In genomic region chr14:55581981-55582681, GRCm38 (mm10) we compare ENCODE assay signal across 13 mouse cellular contexts. TPM values are rescaled to one million over a fixed set of nuclear protein-coding genes. Genes with fewer than 3 reads are reported as not detected.
DNase-seq lines count a peak whose midpoint lies in the region; TF ChIP-seq lines count a peak whose summit lies in the region.
"Had no signal": no experiment of that assay in that cellular context is flagged by ENCODE, and none has a peak within 500 bp of the region (broad histone marks: within the 10 kb centered on the region; RNA-seq: fewer than 3 reads in every experiment).

No protein-coding gene starts in this region.

- H3K9me3 ChIP-seq in ES-Bruce4 (replicated peaks; ENCODE audit: control insufficient read depth, insufficient read depth, low read length, poor library complexity, severe bottlenecking), result no peaks in the 10 kb centered on the region
- H3K9me3 ChIP-seq: embryonic facial prominence, embryonic 15.5 days had no signal

- no peak for TF ChIP-seq EP300 in ES-Bruce4 (IDR thresholded peaks at IDR 0.05; ENCODE audit: insufficient read depth, low read depth, low read length)

- no peak for DNase-seq in kidney, adult 2 months
- no peak for DNase-seq in kidney, adult 8-10 months
- DNase-seq in A20 (ENCODE audit: low read depth, low spot score), result peak; percentile 47
- no peak for DNase-seq in liver, adult 2 months (ENCODE audit: extremely low read depth, low read depth, low spot score)
- no peak for DNase-seq in thymus, postnatal 10 days (ENCODE audit: low spot score in 2 of 2)
- DNase-seq in layer of hippocampus, adult 8-10 months (ENCODE audit: low spot score in 2 of 2), result no peak
- DNase-seq: cerebellum, adult 9-10 months; kidney, adult 11 months; thymus, adult 2 months had no signal

- TF ChIP-seq CTCF in kidney, adult 2 months (conservative IDR thresholded peaks at IDR 0.05; ENCODE audit: insufficient read depth, insufficient read length, low read depth, low read length), result peak; percentile 44
- TF ChIP-seq CTCF in ES-Bruce4 (IDR thresholded peaks at IDR 0.05; ENCODE audit: low read depth, low read length), result peak; percentile 54
- TF ChIP-seq CTCF in liver, adult 2 months (IDR thresholded peaks at IDR 0.05; ENCODE audit: low read depth, low read length), result peak; percentile 72

- no peak for TF ChIP-seq POLR2A in kidney, adult 2 months (IDR thresholded peaks at IDR 0.05; ENCODE audit: low read depth, low read length)
- TF ChIP-seq POLR2A in ES-Bruce4 (IDR thresholded peaks at IDR 0.05; ENCODE audit: insufficient read depth, low read length), result no peak
- TF ChIP-seq POLR2A in liver, adult 2 months (IDR thresholded peaks at IDR 0.05; ENCODE audit: extremely low read depth, insufficient read depth, low read length), result no peak

- H3K27me3 ChIP-seq in kidney, adult 2 months (replicated peaks; ENCODE audit: control insufficient read depth, insufficient read depth, low read length), result no peaks in the 10 kb centered on the region
- H3K27me3 ChIP-seq in ES-Bruce4 (ENCODE audit: control insufficient read depth, insufficient read depth, low read length, poor library complexity, severe bottlenecking), result no peaks in the 10 kb centered on the region
- no peaks in the 10 kb centered on the region for H3K27me3 ChIP-seq in liver, adult 2 months (ENCODE audit: control insufficient read depth, insufficient read depth, low read length)
- H3K27me3 ChIP-seq: embryonic facial prominence, embryonic 15.5 days had no signal

- H3K9ac ChIP-seq in ES-Bruce4 (ENCODE audit: low read depth, poor library complexity, severe bottlenecking), result no peak overlapping the region
- no peak overlapping the region for H3K9ac ChIP-seq in liver, adult 2 months (ENCODE audit: low read depth, low read length)
- H3K9ac ChIP-seq: embryonic facial prominence, embryonic 15.5 days had no signal

- no peaks in the 10 kb centered on the region for H3K36me3 ChIP-seq in kidney, adult 2 months (ENCODE audit: control insufficient read depth, insufficient read depth, low read length)
- H3K36me3 ChIP-seq in ES-Bruce4 (ENCODE audit: control insufficient read depth, insufficient read depth, low read length, poor library complexity, severe bottlenecking), result peaks cover 9% of the 10 kb centered on the region
- H3K36me3 ChIP-seq in liver, adult 2 months (ENCODE audit: control insufficient read depth, insufficient read depth, low read length), result peaks cover 12% of the 10 kb centered on the region; the same call in 1 of the 2 replicates

- 0 out of 2 replicates have a peak, but pooled peaks cover 6% of the 10 kb centered on the region for H3K79me2 ChIP-seq in liver, adult 2 months (ENCODE audit: control insufficient read depth, insufficient read depth, low read length)

- H3K4me1 ChIP-seq in kidney, adult 2 months (ENCODE audit: control insufficient read depth, insufficient read depth, low read length), result peaks cover 11% of the 10 kb centered on the region; the same call in 1 of the 2 replicates
- peaks cover 3% of the 10 kb centered on the region for H3K4me1 ChIP-seq in ES-Bruce4 (ENCODE audit: control insufficient read depth, insufficient read depth, low read length)
- peaks cover 9% of the 10 kb centered on the region for H3K4me1 ChIP-seq in liver, adult 2 months (ENCODE audit: control insufficient read depth, insufficient read depth, low read length)

- H3K4me3 ChIP-seq in kidney, adult 2 months (ENCODE audit: insufficient read depth, low read depth, low read length), result no peak overlapping the region
- H3K4me3 ChIP-seq in ES-Bruce4 (ENCODE audit: low read depth, low read length), result no peak overlapping the region
- no peak overlapping the region for H3K4me3 ChIP-seq in liver, adult 2 months (ENCODE audit: insufficient read depth, low read depth, low read length)
- H3K4me3 ChIP-seq: embryonic facial prominence, embryonic 15.5 days had no signal

- 68% methylated on average over 9 of the region's 9 CpGs for WGBS in kidney, adult 2 months
- WGBS in liver, adult 2 months, result 76% methylated on average over 9 of the region's 9 CpGs

- no peak overlapping the region for H3K27ac ChIP-seq in kidney, adult 2 months (ENCODE audit: insufficient read depth, low read depth, low read length)
- no peak overlapping the region for H3K27ac ChIP-seq in ES-Bruce4 (ENCODE audit: insufficient read depth, low read length)
- no peak overlapping the region for H3K27ac ChIP-seq in liver, adult 2 months (replicated peaks; ENCODE audit: insufficient read depth, low read depth, low read length)
- H3K27ac ChIP-seq: embryonic facial prominence, embryonic 15.5 days had no signal

RNA-seq across cellular contexts. Expression of gene Emc9, which starts 3.0 kb away (rescaled TPM):
- 21.9 and 24.9 TPM in 2 replicates for polyA plus RNA-seq in kidney, adult 2 months (2012; rRNA removed)
- 5.3 and 6.1 TPM in 2 replicates for polyA plus RNA-seq in ES-Bruce4 (2011; ENCODE audit: insufficient read depth, insufficient read length, low read depth, missing spikeins)
- total RNA-seq in liver, adult 2 months (2014; rRNA removed), result 32.7 and 36.1 TPM in 2 replicates
- 46.8 and 57.2 TPM in 2 replicates for polyA plus RNA-seq in liver, adult 2 months (2012; rRNA removed)
- total RNA-seq in layer of hippocampus, adult 8-10 months (2022), result 10 to 100 TPM; 48.3 to 57.7 (median 53.8) TPM

RNA-seq across cellular contexts. Expression of gene Psme1, which starts 4.2 kb away (rescaled TPM):
- polyA plus RNA-seq in kidney, adult 2 months (2012; rRNA removed), result 60.5 and 77.5 TPM in 2 replicates
- 188 and 199 TPM in 2 replicates for polyA plus RNA-seq in ES-Bruce4 (2011; ENCODE audit: insufficient read depth, insufficient read length, low read depth, missing spikeins)
- total RNA-seq in liver, adult 2 months (2014; rRNA removed), result 78.5 and 94.2 TPM in 2 replicates
- polyA plus RNA-seq in liver, adult 2 months (2012; rRNA removed), result 46.9 and 59.9 TPM in 2 replicates
- total RNA-seq in layer of hippocampus, adult 8-10 months (2022), result 10 to 100 TPM; 57.9 to 75.0 (median 67.3) TPM

RNA-seq across cellular contexts. Expression of gene Fitm1, which starts 6.7 kb away (rescaled TPM):
- polyA plus RNA-seq in kidney, adult 2 months (2012; rRNA removed), result 115 and 116 TPM in 2 replicates
- polyA plus RNA-seq in ES-Bruce4 (2011; ENCODE audit: insufficient read depth, insufficient read length, low read depth, missing spikeins), result 1.5 TPM in 1 of 2 replicates, not detected in the other
- total RNA-seq in liver, adult 2 months (2014; rRNA removed), result 3.8 and 7.5 TPM in 2 replicates
- polyA plus RNA-seq in liver, adult 2 months (2012; rRNA removed), result 45.7 and 60.2 TPM in 2 replicates
- not detected for total RNA-seq in layer of hippocampus, adult 8-10 months (2022)
- total RNA-seq: layer of hippocampus, postnatal 25 days had no signal
- polyA plus RNA-seq: midbrain, embryonic 11.5 days had no signal

RNA-seq across cellular contexts. Expression of gene Psme2, which starts 8.8 kb away (rescaled TPM):
- polyA plus RNA-seq in kidney, adult 2 months (2012; rRNA removed), result 53.1 and 60.2 TPM in 2 replicates
- polyA plus RNA-seq in ES-Bruce4 (2011; ENCODE audit: insufficient read depth, insufficient read length, low read depth, missing spikeins), result 195 and 200 TPM in 2 replicates
- 110 and 142 TPM in 2 replicates for total RNA-seq in liver, adult 2 months (2014; rRNA removed)
- polyA plus RNA-seq in liver, adult 2 months (2012; rRNA removed), result 55.9 and 56.9 TPM in 2 replicates
- total RNA-seq in layer of hippocampus, adult 8-10 months (2022), result 10 to 100 TPM; 57.2 to 74.4 (median 69.8) TPM

RNA-seq across cellular contexts. Expression of gene Rnf31, which starts 9.4 kb away (rescaled TPM):
- 27.0 and 27.6 TPM in 2 replicates for polyA plus RNA-seq in kidney, adult 2 months (2012; rRNA removed)
- 31.6 and 39.1 TPM in 2 replicates for polyA plus RNA-seq in ES-Bruce4 (2011; ENCODE audit: insufficient read depth, insufficient read length, low read depth, missing spikeins)
- total RNA-seq in liver, adult 2 months (2014; rRNA removed), result 4.9 and 8.0 TPM in 2 replicates
- 15.4 and 20.4 TPM in 2 replicates for polyA plus RNA-seq in liver, adult 2 months (2012; rRNA removed)
- 10 to 100 TPM; 36.5 to 56.0 (median 45.5) TPM for total RNA-seq in layer of hippocampus, adult 8-10 months (2022)

Comparison
In these comparisons a context has a peak if more than half of its experiments do, and no peak if none do; other contexts are left out.
1. RNA of gene Fitm1, which starts 6.7 kb away (polyA plus RNA-seq): 115 to 116 TPM in kidney, adult 2 months and 45.7 to 60.2 TPM in liver, adult 2 months; 1.5 TPM in ES-Bruce4; every median in the first group is over 10 times any median in the second.
2. Peak in every context shown above with its lines, with median percentiles within 50 percentile points of each other: CTCF ChIP-seq.